ENCODE assay signal across 9 mouse cellular contexts in the genomic region with DNA sequence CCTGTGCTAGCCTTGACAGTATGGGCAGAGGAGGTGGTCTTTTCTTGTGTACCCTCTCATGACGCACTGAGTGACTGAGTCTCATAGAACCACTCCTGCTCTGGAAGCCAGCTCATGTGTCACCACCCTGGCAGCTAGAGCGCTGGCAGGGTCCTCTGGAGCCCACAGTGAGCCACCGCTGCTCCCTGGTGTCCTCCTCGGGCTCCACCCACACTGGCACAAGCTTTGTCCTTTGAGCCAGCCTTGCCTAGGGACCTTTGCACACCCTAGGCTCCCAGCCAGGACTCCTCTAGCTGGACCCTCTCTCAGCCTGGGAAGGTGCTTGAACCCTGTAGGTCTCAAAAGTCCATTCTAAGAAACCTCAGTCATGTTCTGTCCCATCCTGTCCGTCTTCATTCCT. TPM values are rescaled to one million over a fixed set of nuclear protein-coding genes. Genes with fewer than 3 reads are reported as not detected.
DNase-seq lines count a peak whose midpoint lies in the region; ATAC-seq and TF ChIP-seq lines count a peak whose summit lies in the region.
"Had no signal": no experiment of that assay in that cellular context is flagged by ENCODE, and none has a peak within 500 bp of the region (broad histone marks: within the 10 kb centered on the region; RNA-seq: fewer than 3 reads in every experiment).

No protein-coding gene starts in this region.

- no peak overlapping the region for H3K4me2 ChIP-seq in lung, embryonic 15.5 days

- intact Hi-C loops in gastrocnemius, adult 2 months (cut with DNase I): loop anchor here (1.0 kb wide), 1 partner anchor 65 kb away; no protein-coding TSS in a partner anchor
- intact Hi-C loops in heart, postnatal 14 days (cut with DNase I): loop anchor here (1.0 to 5.0 kb wide), 2 partner anchors 65 to 127 kb away; no protein-coding TSS in a partner anchor

- no peaks in the 10 kb centered on the region for H3K4me1 ChIP-seq in lung, adult 2 months (ENCODE audit: control insufficient read depth, insufficient read depth, low read length)
- peaks cover 6% of the 10 kb centered on the region; the same call in 1 of the 2 replicates for H3K4me1 ChIP-seq in lung, embryonic 15.5 days

- peak overlapping the region; percentile 86 for H3K27ac ChIP-seq in gastrocnemius, adult 2 months
- H3K27ac ChIP-seq in lung, embryonic 15.5 days: no peak overlapping the region
- H3K27ac ChIP-seq: macrophage had no signal

- TF ChIP-seq POLR2A in lung, adult 2 months (IDR thresholded peaks at IDR 0.05; ENCODE audit: borderline replicate concordance, extremely low read depth, low read depth, low read length): no peak

- H3K9ac ChIP-seq in lung, embryonic 15.5 days: no peak overlapping the region

- no peak for TF ChIP-seq CTCF in lung, adult 2 months (IDR thresholded peaks at IDR 0.05; ENCODE audit: insufficient read depth, low read length)
- no peak for TF ChIP-seq CTCF in gastrocnemius, adult 2 months (IDR thresholded peaks at IDR 0.05)

- H3K36me3 ChIP-seq in lung, embryonic 15.5 days: no peaks in the 10 kb centered on the region

- no peak overlapping the region for H3K4me3 ChIP-seq in lung, adult 2 months (replicated peaks; ENCODE audit: extremely low read depth, low read depth, low read length)
- peak overlapping the region; percentile 58 for H3K4me3 ChIP-seq in gastrocnemius, adult 2 months
- no peak overlapping the region for H3K4me3 ChIP-seq in lung, embryonic 15.5 days
- H3K4me3 ChIP-seq: erythroblast, embryonic 14.5 days had no signal

- ATAC-seq in lung, embryonic 15.5 days (ENCODE audit: borderline replicate concordance, extremely low read depth, low FRiP score, low TSS enrichment): peak; percentile 41; the same call in 1 of the 2 replicates

- H3K9me3 ChIP-seq in lung, embryonic 15.5 days: no peaks in the 10 kb centered on the region

- no peaks in the 10 kb centered on the region for H3K27me3 ChIP-seq in lung, embryonic 15.5 days

- WGBS in lung, adult 2 months: 48% methylated on average over 5 of the region's 5 CpGs
- WGBS in lung, embryonic 15.5 days: 59% methylated on average over 5 of the region's 5 CpGs

- peak; percentile 50 for DNase-seq in lung, adult 2 months
- DNase-seq in lung, postnatal 25 days (ENCODE audit: low spot score): no peak
- DNase-seq in gastrocnemius, adult 2 months: peak; percentile 92
- DNase-seq in heart, postnatal 14 days: peak; percentile 67 to 81
- no peak for DNase-seq in testis, postnatal 10 days (ENCODE audit: low spot score)
- DNase-seq in ovary, postnatal 10 days (ENCODE audit: low spot score): no peak

RNA-seq across cellular contexts. Expression of a gene that starts 11.7 kb away (rescaled TPM):
- 55.7 and 145 TPM in 2 replicates for polyA plus RNA-seq in lung, adult 2 months (2012; rRNA removed)
- 10 to 100 TPM; 54.4 to 64.4 TPM for total RNA-seq in gastrocnemius, adult 2 months (2021)
- 10 to 100 TPM; 43.5 to 44.3 TPM for total RNA-seq in heart, postnatal 14 days (2021)
- polyA plus RNA-seq in lung, embryonic 15.5 days (2015; fragmentation: Nextera tagmentation; extraction: Ambion mirVana): 10.9 and 13.5 TPM in 2 replicates
- polyA plus RNA-seq: erythroblast, embryonic 14.5 days had no signal

RNA-seq across cellular contexts. Expression of a gene that starts 22.1 kb away (rescaled TPM):
- polyA plus RNA-seq in lung, adult 2 months (2012; rRNA removed): 5.6 and 8.0 TPM in 2 replicates
- under 1 TPM; 0.11 to 0.13 TPM for total RNA-seq in gastrocnemius, adult 2 months (2021)
- total RNA-seq in heart, postnatal 14 days (2021): under 1 TPM in 1 of 2 experiments, not detected in 1; 0.14 TPM
- polyA plus RNA-seq in lung, embryonic 15.5 days (2015; fragmentation: Nextera tagmentation; extraction: Ambion mirVana): 0.50 and 0.68 TPM in 2 replicates
- polyA plus RNA-seq: erythroblast, embryonic 14.5 days; macrophage had no signal

RNA-seq across cellular contexts. Expression of a gene that starts 35.5 kb away (rescaled TPM):
- polyA plus RNA-seq in lung, adult 2 months (2012; rRNA removed): 14.7 and 17.9 TPM in 2 replicates
- total RNA-seq in gastrocnemius, adult 2 months (2021): 1 to 10 TPM; 3.6 to 5.3 TPM
- total RNA-seq in heart, postnatal 14 days (2021): 1 to 10 TPM in 1 of 2 experiments, under 1 TPM in 1; 0.90 to 2.7 TPM
- polyA plus RNA-seq in lung, embryonic 15.5 days (2015; fragmentation: Nextera tagmentation; extraction: Ambion mirVana): 1.4 and 2.1 TPM in 2 replicates
- polyA plus RNA-seq: erythroblast, embryonic 14.5 days had no signal

Comparison
In these comparisons a context has a peak if more than half of its experiments do, and no peak if none do; other contexts are left out.
1. DNase-seq: peak in lung, adult 2 months (single experiment), gastrocnemius, adult 2 months (single experiment) and heart, postnatal 14 days (2 of 2); none in lung, postnatal 25 days (single experiment), testis, postnatal 10 days (single experiment) and ovary, postnatal 10 days (single experiment).